Mouse (Mus musculus): Measurements from ENCODE around the gene Ifi214. TPM values are rescaled to one million over a fixed set of nuclear protein-coding genes. Genes with fewer than 3 reads are reported as not detected.
"Not testable (repeated sequence)": the region's sequence is repeated elsewhere in the genome, so short reads cannot be mapped to it uniquely, and the experiment has no call there.

Ifi214 gene
- total RNA-seq (2014; fragmentation: Nextera tagmentation) (not detected in 2 replicates), total RNA-seq (2017) (0.06 and 0.16 TPM in 2 replicates), polyA plus RNA-seq (2012) (not detected in 2 replicates)

DNA sequence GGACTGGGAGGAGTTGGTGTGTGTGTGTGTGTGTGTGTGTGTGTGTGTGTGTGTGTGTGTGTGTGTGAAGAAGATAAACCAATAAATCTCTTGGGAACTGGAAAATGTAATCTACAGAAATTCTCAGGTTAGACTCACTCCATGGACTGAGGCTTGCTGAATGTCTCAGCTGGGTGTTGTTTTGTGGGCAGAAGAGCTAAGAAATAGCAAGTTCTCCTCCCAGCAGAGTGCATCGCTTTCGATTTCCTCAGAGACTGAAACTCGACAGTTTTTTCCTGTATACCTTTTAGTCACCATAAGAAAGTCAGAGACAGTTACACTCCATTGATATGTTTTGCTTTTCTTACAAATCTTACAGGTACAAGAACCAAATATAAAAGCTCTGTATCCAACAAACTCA is at the start of gene Ifi214:
Gene Ifi214 (minus strand): TSS at position 167 of the 400 bp plus-strand sequence.
- not testable (repeated sequence) for ATAC-seq (ENCODE audit: extremely low read depth, insufficient number of reproducible peaks, low FRiP score, poor library complexity, severe bottlenecking); DNase-seq (ENCODE audit: low spot score); H3K36me3 ChIP-seq (replicated peaks); H3K27me3 ChIP-seq (ENCODE audit: insufficient read depth, low read length); H3K4me1 ChIP-seq (ENCODE audit: insufficient read depth, low read depth, low read length); H3K4me3 ChIP-seq (ENCODE audit: low read depth, low read length); H3K9me3 ChIP-seq (replicated peaks)

DNA sequence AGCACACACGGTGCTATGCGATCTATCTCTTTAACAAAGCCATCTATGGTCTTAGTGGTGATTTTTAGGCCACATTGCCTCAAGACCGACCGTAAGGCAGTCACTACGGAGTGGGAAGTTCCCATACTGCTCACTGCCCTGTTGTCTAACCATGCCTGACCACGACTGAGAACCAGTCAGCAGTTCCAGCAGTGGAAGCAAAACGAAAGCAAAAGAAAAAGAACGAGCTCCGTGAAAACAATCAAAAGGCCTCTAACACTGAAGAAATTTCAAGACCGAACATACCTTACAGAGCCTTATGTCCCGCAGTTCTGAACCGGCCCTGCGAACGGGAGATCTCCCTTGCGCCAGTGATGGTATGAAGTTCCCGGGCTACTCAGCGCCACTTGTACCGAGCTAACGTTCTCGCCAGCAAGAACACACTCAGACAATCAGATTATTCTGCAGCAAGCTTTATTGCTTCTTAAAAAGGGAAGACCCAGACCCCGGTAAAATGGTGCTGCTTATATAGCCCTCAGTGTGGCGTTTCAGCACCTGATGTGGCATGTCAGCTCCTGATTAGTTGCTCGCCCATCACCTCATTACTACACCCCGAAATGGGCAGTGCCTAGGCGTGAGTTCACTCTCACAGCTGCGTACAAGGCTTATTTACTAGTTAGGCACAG is 44.3 kb upstream of the Ifi214 start:
- H3K9me3 ChIP-seq (replicated peaks): peaks cover 20% of the 10 kb centered on the region
- H3K4me1 ChIP-seq (ENCODE audit: insufficient read depth, low read depth, low read length): no peaks in the 10 kb centered on the region
- H3K4me3 ChIP-seq (ENCODE audit: low read depth, low read length): no peak overlapping the region
- no peaks in the 10 kb centered on the region for H3K27me3 ChIP-seq (ENCODE audit: insufficient read depth, low read length)
- no peaks in the 10 kb centered on the region for H3K36me3 ChIP-seq (replicated peaks)
- ATAC-seq (ENCODE audit: extremely low read depth, insufficient number of reproducible peaks, low FRiP score, poor library complexity, severe bottlenecking) (no peak), DNase-seq (ENCODE audit: low spot score) (no peak)
- no peak for TF ChIP-seq GATA2 (IDR thresholded peaks at IDR 0.05; ENCODE audit: borderline replicate concordance, low read depth, low read length)
- TF ChIP-seq CTCF (IDR thresholded peaks at IDR 0.05; ENCODE audit: low read depth, low read length): no peak
- no peak for TF ChIP-seq POLR2AphosphoS5 (IDR thresholded peaks at IDR 0.05; ENCODE audit: insufficient replicate concordance, low read depth, low read length)
- no peak for TF ChIP-seq TAL1 (conservative IDR thresholded peaks at IDR 0.05; ENCODE audit: low read depth, low read length)
- TF ChIP-seq GATA1 (IDR thresholded peaks at IDR 0.05; ENCODE audit: borderline replicate concordance, low read length): no peak

DNA sequence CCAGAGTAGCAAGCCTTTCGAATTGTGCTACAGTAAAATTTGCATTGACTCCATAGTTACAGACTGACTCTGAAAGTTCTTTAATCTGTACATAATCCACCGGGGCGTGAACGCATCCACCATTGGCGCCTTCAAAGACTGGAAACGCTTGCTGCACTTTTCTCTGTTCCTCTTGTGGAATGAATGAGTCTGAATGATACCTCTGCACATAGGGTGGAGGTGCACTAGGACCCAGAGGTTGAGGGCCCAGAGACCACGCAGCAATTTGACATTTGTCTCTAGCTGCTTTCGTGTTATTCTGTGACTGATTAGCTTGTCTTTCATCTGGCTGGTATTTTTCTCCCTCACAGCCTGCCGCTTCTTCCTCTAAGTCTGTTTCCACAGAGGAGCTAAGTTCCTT is 43.3 kb upstream of the Ifi214 start:
- TF ChIP-seq CTCF (IDR thresholded peaks at IDR 0.05; ENCODE audit: low read depth, low read length) (no peak), GATA2 (IDR thresholded peaks at IDR 0.05; ENCODE audit: borderline replicate concordance, low read depth, low read length) (no peak), POLR2AphosphoS5 (IDR thresholded peaks at IDR 0.05; ENCODE audit: insufficient replicate concordance, low read depth, low read length) (no peak), GATA1 (IDR thresholded peaks at IDR 0.05; ENCODE audit: borderline replicate concordance, low read length) (no peak), TAL1 (conservative IDR thresholded peaks at IDR 0.05; ENCODE audit: low read depth, low read length) (no peak)
- Histone ChIP-seq H3K4me1 (ENCODE audit: insufficient read depth, low read depth, low read length) (no peaks in the 10 kb centered on the region), H3K27me3 (ENCODE audit: insufficient read depth, low read length) (no peaks in the 10 kb centered on the region), H3K36me3 (replicated peaks) (no peaks in the 10 kb centered on the region), H3K4me3 (ENCODE audit: low read depth, low read length) (no peak overlapping the region), H3K9me3 (replicated peaks) (peaks cover 20% of the 10 kb centered on the region)
- ATAC-seq (ENCODE audit: extremely low read depth, insufficient number of reproducible peaks, low FRiP score, poor library complexity, severe bottlenecking): no peak
- DNase-seq (ENCODE audit: low spot score): no peak

DNA sequence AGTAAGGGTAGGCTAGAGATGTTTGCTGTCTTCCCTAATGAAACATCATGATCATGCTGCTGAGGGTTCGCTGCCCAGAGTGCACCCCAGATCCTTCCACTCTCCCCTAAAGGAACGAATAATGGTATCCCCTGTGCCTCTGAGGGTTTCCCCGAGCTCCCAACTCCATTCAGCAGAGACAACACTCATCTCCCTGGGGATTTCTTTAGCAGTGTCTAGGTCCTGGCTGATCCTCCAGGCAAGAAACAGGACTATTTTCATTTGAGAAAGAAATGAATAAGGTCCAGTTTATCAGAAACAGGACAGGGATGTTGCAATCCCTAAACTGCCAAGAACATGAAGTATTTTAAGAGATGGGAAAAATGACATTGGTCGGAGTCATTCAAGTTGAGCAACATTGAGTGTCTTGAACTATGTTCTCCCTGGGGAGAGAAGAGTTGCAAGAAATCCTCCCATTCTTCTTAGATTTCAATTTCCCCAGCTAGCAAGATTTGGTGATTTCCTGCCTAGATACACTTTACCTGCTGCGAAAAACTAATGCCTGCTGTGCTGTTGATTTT is 14.8 kb upstream of the Ifi214 start:
- not testable (repeated sequence) for H3K27me3 ChIP-seq (ENCODE audit: insufficient read depth, low read length); H3K9me3 ChIP-seq (replicated peaks); DNase-seq (ENCODE audit: low spot score); H3K36me3 ChIP-seq (replicated peaks); ATAC-seq (ENCODE audit: extremely low read depth, insufficient number of reproducible peaks, low FRiP score, poor library complexity, severe bottlenecking); H3K4me1 ChIP-seq (ENCODE audit: insufficient read depth, low read depth, low read length); H3K4me3 ChIP-seq (ENCODE audit: low read depth, low read length)

DNA sequence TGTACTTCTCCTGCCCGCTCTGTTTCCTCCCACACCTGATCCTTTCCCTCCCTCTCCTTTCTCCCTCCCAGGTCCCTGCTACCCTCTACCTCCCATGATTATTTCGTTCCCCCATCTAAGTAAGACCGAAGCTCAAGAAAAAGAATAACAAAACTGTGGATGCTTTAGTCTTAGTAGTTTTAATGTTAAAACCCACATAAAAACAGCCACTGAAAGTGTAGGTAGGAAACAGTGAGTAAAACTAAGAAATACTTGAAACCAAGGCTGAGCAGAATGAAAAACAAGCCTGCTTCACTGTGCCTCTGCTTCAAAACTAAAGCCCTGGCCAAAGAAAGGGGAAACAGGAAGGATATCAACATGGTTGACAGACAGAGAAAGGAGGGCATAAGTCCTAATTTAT is 13.0 kb upstream of the Ifi214 start:
- DNase-seq (ENCODE audit: low spot score); H3K27me3 ChIP-seq (ENCODE audit: insufficient read depth, low read length); H3K9me3 ChIP-seq (replicated peaks); H3K36me3 ChIP-seq (replicated peaks); H3K4me3 ChIP-seq (ENCODE audit: low read depth, low read length); H3K4me1 ChIP-seq (ENCODE audit: insufficient read depth, low read depth, low read length); ATAC-seq (ENCODE audit: extremely low read depth, insufficient number of reproducible peaks, low FRiP score, poor library complexity, severe bottlenecking): not testable (repeated sequence)

DNA sequence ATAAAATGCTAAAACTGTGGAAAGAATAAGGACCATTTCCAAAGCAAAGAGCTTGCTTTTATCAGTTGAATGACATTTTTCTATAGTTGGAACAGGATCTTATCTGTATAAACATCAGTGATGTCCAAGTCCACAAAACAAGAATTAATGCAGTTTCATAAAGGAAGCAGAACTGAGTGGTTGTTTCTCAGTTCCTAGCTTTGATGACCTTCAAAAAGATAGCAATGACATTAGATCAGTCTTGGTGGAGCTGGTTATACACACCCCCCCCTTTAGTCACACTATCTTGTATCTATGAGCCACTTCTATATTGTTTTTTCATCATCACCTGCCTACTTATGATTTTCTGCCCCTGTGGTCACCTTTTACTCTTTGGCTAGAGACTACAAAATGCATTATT is 14.3 kb downstream of the Ifi214 start:
- Histone ChIP-seq H3K4me3 (ENCODE audit: low read depth, low read length) (no peak overlapping the region), H3K27me3 (ENCODE audit: insufficient read depth, low read length) (no peaks in the 10 kb centered on the region), H3K36me3 (replicated peaks) (no peaks in the 10 kb centered on the region), H3K9me3 (replicated peaks) (no peaks in the 10 kb centered on the region), H3K4me1 (ENCODE audit: insufficient read depth, low read depth, low read length) (no peaks in the 10 kb centered on the region)
- no peak for TF ChIP-seq CTCF (IDR thresholded peaks at IDR 0.05; ENCODE audit: low read depth, low read length)
- no peak for TF ChIP-seq TAL1 (conservative IDR thresholded peaks at IDR 0.05; ENCODE audit: low read depth, low read length)
- TF ChIP-seq POLR2AphosphoS5 (IDR thresholded peaks at IDR 0.05; ENCODE audit: insufficient replicate concordance, low read depth, low read length): no peak
- no peak for ATAC-seq (ENCODE audit: extremely low read depth, insufficient number of reproducible peaks, low FRiP score, poor library complexity, severe bottlenecking)
- no peak for DNase-seq (ENCODE audit: low spot score)

DNA sequence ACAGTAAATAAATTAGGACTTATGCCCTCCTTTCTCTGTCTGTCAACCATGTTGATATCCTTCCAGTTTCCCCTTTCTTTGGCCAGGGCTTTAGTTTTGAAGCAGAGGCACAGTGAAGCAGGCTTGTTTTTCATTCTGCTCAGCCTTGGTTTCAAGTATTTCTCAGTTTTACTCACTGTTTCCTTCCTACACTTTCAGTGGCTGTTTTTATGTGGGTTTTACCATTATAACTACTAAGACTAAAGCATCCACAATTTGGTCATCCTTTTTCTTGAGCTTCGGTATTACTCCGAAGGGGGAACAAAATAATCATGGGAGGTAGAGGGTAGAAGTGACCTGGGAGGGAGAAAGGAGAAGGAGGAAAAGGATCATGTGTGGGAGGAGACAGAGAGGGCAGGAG is 25.2 kb downstream of the Ifi214 start:
- H3K4me1 ChIP-seq (ENCODE audit: insufficient read depth, low read depth, low read length); H3K27me3 ChIP-seq (ENCODE audit: insufficient read depth, low read length); H3K4me3 ChIP-seq (ENCODE audit: low read depth, low read length); H3K36me3 ChIP-seq (replicated peaks); DNase-seq (ENCODE audit: low spot score); H3K9me3 ChIP-seq (replicated peaks); ATAC-seq (ENCODE audit: extremely low read depth, insufficient number of reproducible peaks, low FRiP score, poor library complexity, severe bottlenecking): not testable (repeated sequence)

DNA sequence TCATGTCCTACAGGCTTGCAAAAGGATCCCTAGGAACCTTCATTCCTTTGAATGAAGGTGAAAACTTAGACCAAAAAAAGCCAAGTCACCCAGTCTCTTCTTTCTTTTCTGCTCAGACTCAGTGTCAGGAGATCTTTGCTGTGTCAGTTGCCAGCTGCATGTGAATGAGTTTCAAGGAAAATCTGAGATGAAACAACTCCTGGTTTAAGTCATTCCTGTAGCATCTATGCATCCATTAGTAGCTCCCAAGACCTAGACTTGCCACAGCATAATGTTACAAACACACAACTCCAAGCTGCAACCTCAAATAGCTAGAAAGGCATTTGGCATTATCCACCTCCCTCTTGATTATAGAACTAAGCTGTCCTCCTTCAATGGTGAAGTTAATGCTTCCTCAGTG is 44.3 kb downstream of the Ifi214 start:
- not testable (repeated sequence) for H3K4me1 ChIP-seq (ENCODE audit: insufficient read depth, low read depth, low read length); H3K9me3 ChIP-seq (replicated peaks); H3K27me3 ChIP-seq (ENCODE audit: insufficient read depth, low read length); ATAC-seq (ENCODE audit: extremely low read depth, insufficient number of reproducible peaks, low FRiP score, poor library complexity, severe bottlenecking); H3K4me3 ChIP-seq (ENCODE audit: low read depth, low read length); H3K36me3 ChIP-seq (replicated peaks); DNase-seq (ENCODE audit: low spot score)

DNA sequence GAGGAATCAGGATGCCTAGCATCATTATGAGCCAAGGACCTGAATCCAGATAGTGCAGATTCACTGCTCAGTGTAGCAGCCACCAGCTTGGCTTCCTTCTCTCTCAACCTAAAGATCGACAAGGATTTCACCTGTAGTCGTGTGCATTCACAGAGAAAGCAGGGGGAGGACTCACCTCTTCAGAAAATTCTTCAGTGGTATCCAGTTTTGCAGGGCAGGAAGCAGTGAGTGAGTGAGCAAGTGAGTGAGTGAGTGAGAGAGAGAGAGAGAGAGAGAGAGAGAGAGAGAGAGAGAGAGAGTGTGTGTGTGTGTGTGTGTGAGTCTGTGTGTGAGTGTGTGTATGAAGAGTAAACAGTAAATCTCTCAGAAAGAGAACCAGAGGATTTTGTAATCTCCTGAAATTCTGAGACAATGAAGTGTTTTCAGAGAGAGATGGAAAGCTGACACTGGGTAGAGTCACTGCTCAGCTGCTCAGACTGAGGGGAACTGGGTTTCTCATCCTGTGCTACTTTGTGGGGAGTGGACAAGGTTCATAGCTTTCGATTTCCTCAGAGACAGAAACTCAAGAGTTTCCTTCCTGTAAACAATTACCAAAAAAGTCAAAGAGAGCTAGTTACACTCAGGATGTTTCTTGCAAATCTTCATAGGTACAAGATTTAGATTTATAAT is 44.8 kb downstream of the Ifi214 start, which contains the start of gene Ifi206:
Gene Ifi206 (minus strand): TSS at position 230 of the 669 bp plus-strand sequence.
- not testable (repeated sequence) for DNase-seq (ENCODE audit: low spot score); H3K27me3 ChIP-seq (ENCODE audit: insufficient read depth, low read length); H3K36me3 ChIP-seq (replicated peaks); ATAC-seq (ENCODE audit: extremely low read depth, insufficient number of reproducible peaks, low FRiP score, poor library complexity, severe bottlenecking); H3K9me3 ChIP-seq (replicated peaks); H3K4me3 ChIP-seq (ENCODE audit: low read depth, low read length); H3K4me1 ChIP-seq (ENCODE audit: insufficient read depth, low read depth, low read length)

DNA sequence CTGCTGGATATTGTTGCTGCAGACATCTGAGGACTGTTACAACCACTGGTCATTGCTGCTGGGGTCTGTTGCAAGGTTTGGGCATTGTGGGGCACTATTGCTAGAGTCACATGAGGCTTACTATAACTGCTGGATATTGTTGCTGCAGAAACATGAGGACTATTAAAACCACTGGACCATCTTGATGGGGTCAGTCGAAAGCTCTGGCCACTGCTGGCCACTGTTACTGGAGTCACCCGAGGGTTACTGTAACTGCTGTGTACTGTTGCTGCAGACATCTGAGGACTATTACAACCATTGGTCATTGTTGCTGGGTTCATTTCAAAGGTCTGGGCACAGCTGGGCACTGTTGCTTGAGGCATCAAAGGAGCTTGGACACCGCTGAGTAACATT is 54.6 kb downstream of the Ifi214 start:
- DNase-seq (ENCODE audit: low spot score); H3K36me3 ChIP-seq (replicated peaks); H3K9me3 ChIP-seq (replicated peaks); H3K4me3 ChIP-seq (ENCODE audit: low read depth, low read length); H3K27me3 ChIP-seq (ENCODE audit: insufficient read depth, low read length); ATAC-seq (ENCODE audit: extremely low read depth, insufficient number of reproducible peaks, low FRiP score, poor library complexity, severe bottlenecking); H3K4me1 ChIP-seq (ENCODE audit: insufficient read depth, low read depth, low read length): not testable (repeated sequence)

All from G1E (cell line).